Mouse (Mus musculus): ENCODE measurements at regions not wholly inside any gene's neighbourhood (a gene's known extent, or its start where the extent isn't known, plus 50 kb on each side); places are given as distances from the start of the nearest gene placed in this dataset.

GRCm38 (mm10) chr15:93655243-93655642 lies 59.6 kb upstream of the Prickle1 start:
- H3K27me3 ChIP-seq (replicated peaks), result peaks cover 6% of the 10 kb centered on the region
- TF ChIP-seq GATA1 (IDR thresholded peaks at IDR 0.05; ENCODE audit: borderline replicate concordance, low read length), result no peak
- no peak for TF ChIP-seq FLI1 (IDR thresholded peaks at IDR 0.05; ENCODE audit: low read length)
- peak overlapping the region; percentile 60 for H3K4me3 ChIP-seq (replicated peaks)
- peaks cover 33% of the 10 kb centered on the region for H3K4me1 ChIP-seq
- H3K36me3 ChIP-seq (replicated peaks; ENCODE audit: low read length), result no peaks in the 10 kb centered on the region
- peaks cover 20% of the 10 kb centered on the region for H3K9me3 ChIP-seq

DNA sequence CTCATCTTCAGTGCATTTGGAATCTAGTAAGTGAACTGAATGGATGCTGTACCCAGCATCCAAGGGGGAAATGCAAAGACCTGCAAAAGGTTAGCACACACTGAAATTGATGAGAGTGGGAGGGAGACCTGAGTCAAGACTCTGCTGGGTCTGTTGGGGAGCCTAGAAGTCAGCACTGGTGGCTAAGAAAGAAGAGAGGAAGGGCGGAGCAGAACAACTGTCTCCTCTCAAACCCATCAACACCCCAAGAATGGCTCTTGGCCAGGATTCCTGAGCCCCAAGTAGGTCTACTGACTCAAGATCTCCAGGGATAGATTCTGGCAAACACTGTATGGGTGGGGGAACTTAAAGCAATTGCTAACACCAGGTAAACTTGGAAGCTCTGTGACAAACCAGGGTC lies 57.7 kb upstream of the Prickle1 start:
- no peak for TF ChIP-seq GATA1 (IDR thresholded peaks at IDR 0.05; ENCODE audit: borderline replicate concordance, low read length)
- peaks cover 15% of the 10 kb centered on the region for H3K9me3 ChIP-seq

GRCm38 (mm10) chr15:93650981-93651757 lies 55.5 kb upstream of the Prickle1 start:
- Histone ChIP-seq H3K27me3 (replicated peaks) (peaks cover 2% of the 10 kb centered on the region), H3K4me3 (replicated peaks) (no peak overlapping the region), H3K36me3 (replicated peaks; ENCODE audit: low read length) (no peaks in the 10 kb centered on the region), H3K4me1 (peaks cover 38% of the 10 kb centered on the region), H3K9me3 (peaks cover 13% of the 10 kb centered on the region)
- TF ChIP-seq GATA1 (IDR thresholded peaks at IDR 0.05; ENCODE audit: borderline replicate concordance, low read length) (no peak), FLI1 (IDR thresholded peaks at IDR 0.05; ENCODE audit: low read length) (no peak)

More for the DNA sequence above, 57.7 kb upstream of the Prickle1 start:
- Histone ChIP-seq H3K4me1 (peaks cover 38% of the 10 kb centered on the region), H3K36me3 (replicated peaks; ENCODE audit: low read length) (no peaks in the 10 kb centered on the region), H3K4me3 (replicated peaks) (no peak overlapping the region), H3K27me3 (replicated peaks) (peaks cover 2% of the 10 kb centered on the region)

- Histone ChIP-seq H3K4me3 (replicated peaks) (peak overlapping the region; percentile 18), H3K9me3 (peaks cover 6% of the 10 kb centered on the region), H3K36me3 (replicated peaks; ENCODE audit: low read length) (no peaks in the 10 kb centered on the region), H3K27me3 (replicated peaks) (peaks cover 2% of the 10 kb centered on the region), H3K4me1 (peaks cover 30% of the 10 kb centered on the region)
- TF ChIP-seq FLI1 (IDR thresholded peaks at IDR 0.05; ENCODE audit: low read length) (no peak), GATA1 (IDR thresholded peaks at IDR 0.05; ENCODE audit: borderline replicate concordance, low read length) (no peak)
These were observed 54.4 kb upstream of the Prickle1 start for GRCm38 (mm10) chr15:93650009-93650522.

DNA sequence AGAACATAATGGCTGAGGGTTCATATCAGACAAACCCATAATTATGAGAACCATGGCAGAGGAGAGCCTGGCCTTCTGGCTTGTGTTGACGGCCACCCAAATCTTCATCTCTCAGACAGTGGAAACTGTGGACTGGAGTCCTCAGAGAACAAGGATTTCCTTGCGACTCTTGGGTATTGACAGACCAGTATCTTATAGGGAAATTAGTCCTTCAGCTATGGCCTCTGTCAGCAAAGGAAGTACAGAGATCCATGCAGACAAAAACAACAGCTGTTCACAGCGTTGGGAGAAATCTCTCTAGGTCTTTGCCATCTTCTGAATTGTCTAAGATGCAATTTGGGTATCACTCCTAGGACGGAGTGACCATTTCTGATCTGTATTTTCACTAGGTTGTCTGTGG lies 53.0 kb upstream of the Prickle1 start:
- TF ChIP-seq GATA1 (IDR thresholded peaks at IDR 0.05; ENCODE audit: borderline replicate concordance, low read length) (no peak), FLI1 (IDR thresholded peaks at IDR 0.05; ENCODE audit: low read length) (no peak)
- no peaks in the 10 kb centered on the region for H3K36me3 ChIP-seq (replicated peaks; ENCODE audit: low read length)
- H3K4me3 ChIP-seq (replicated peaks), result no peak overlapping the region
- H3K4me1 ChIP-seq, result peaks cover 30% of the 10 kb centered on the region
- H3K9me3 ChIP-seq, result no peaks in the 10 kb centered on the region
- H3K27me3 ChIP-seq (replicated peaks), result no peaks in the 10 kb centered on the region

DNA sequence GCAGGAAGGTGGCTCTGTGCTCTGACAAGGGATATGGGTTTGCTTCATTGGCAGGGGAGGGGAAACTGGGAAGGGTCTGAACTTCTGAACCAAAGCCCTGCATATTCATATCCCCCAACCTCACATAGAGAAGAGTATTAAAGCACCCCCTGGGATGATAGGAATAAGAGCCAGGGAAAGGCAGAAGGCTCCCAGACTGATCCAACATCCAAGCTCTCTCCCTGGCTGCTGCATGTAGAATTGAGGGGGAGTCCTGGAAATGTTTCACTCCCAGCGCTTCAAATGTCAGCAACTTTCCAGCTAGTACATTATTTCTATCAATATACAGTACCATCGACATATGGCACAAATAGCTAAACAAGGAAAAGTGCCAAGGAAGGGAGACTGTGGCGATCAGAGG lies 51.1 kb upstream of the Prickle1 start:
- TF ChIP-seq GATA1 (IDR thresholded peaks at IDR 0.05; ENCODE audit: borderline replicate concordance, low read length), result no peak
- TF ChIP-seq FLI1 (IDR thresholded peaks at IDR 0.05; ENCODE audit: low read length), result no peak
- no peaks in the 10 kb centered on the region for H3K27me3 ChIP-seq (replicated peaks)
- H3K36me3 ChIP-seq (replicated peaks; ENCODE audit: low read length), result no peaks in the 10 kb centered on the region
- peaks cover 26% of the 10 kb centered on the region for H3K4me1 ChIP-seq
- H3K9me3 ChIP-seq, result 0 out of 2 replicates have a peak, but pooled peaks cover 2% of the 10 kb centered on the region
- no peak overlapping the region for H3K4me3 ChIP-seq (replicated peaks)

- Histone ChIP-seq H3K36me3 (replicated peaks; ENCODE audit: low read length) (no peaks in the 10 kb centered on the region), H3K27me3 (replicated peaks) (no peaks in the 10 kb centered on the region), H3K4me1 (peaks cover 22% of the 10 kb centered on the region), H3K9me3 (peaks cover 7% of the 10 kb centered on the region; the same call in 1 of the 2 replicates), H3K4me3 (replicated peaks) (no peak overlapping the region)
- TF ChIP-seq FLI1 (IDR thresholded peaks at IDR 0.05; ENCODE audit: low read length) (no peak), GATA1 (IDR thresholded peaks at IDR 0.05; ENCODE audit: borderline replicate concordance, low read length) (no peak)
These were observed 50.3 kb upstream of the Prickle1 start for GRCm38 (mm10) chr15:93645950-93646349.
